Mouse (Mus musculus): Measurements from ENCODE around the gene Tomm34.

Tomm34 gene

GRCm38 (mm10) chr2:164070765-164071436 is at the start of gene Tomm34:
Gene Tomm34 (minus strand): TSS chr2:164071169.
- DNase-seq, result peak; percentile 84

GRCm38 (mm10) chr2:164119503-164119902 is 48.5 kb upstream of the Tomm34 start:
- DNase-seq, result no peak

GRCm38 (mm10) chr2:164115531-164115930 is 44.6 kb upstream of the Tomm34 start:
- no peak for DNase-seq

GRCm38 (mm10) chr2:164114051-164114450 is 43.1 kb upstream of the Tomm34 start:
- DNase-seq, result no peak

- no peak for DNase-seq
Measured at GRCm38 (mm10) chr2:164111546-164111945, 40.6 kb upstream of the Tomm34 start.

GRCm38 (mm10) chr2:164108501-164108900 is 37.5 kb upstream of the Tomm34 start:
- DNase-seq, result no peak

GRCm38 (mm10) chr2:164107125-164107874 is 36.3 kb upstream of the Tomm34 start:
- no peak for DNase-seq

GRCm38 (mm10) chr2:164106287-164107035 is 35.5 kb upstream of the Tomm34 start:
- DNase-seq, result no peak

GRCm38 (mm10) chr2:164103501-164103900 is 32.5 kb upstream of the Tomm34 start:
- DNase-seq, result peak; percentile 81

GRCm38 (mm10) chr2:164102366-164102765 is 31.4 kb upstream of the Tomm34 start:
- DNase-seq, result no peak

GRCm38 (mm10) chr2:164101936-164102335 is 31.0 kb upstream of the Tomm34 start:
- DNase-seq, result no peak

GRCm38 (mm10) chr2:164098603-164099250 is 27.8 kb upstream of the Tomm34 start:
- DNase-seq, result no peak

- DNase-seq, result no peak
Measured at GRCm38 (mm10) chr2:164094152-164094551, 23.2 kb upstream of the Tomm34 start.

- DNase-seq, result no peak
Measured at GRCm38 (mm10) chr2:164089508-164089907, 18.5 kb upstream of the Tomm34 start.

GRCm38 (mm10) chr2:164087416-164088017 is 16.5 kb upstream of the Tomm34 start:
- DNase-seq, result no peak

GRCm38 (mm10) chr2:164084342-164084700 is 13.4 kb upstream of the Tomm34 start:
- no peak for DNase-seq

- DNase-seq, result no peak
Measured at GRCm38 (mm10) chr2:164083609-164084341, 12.8 kb upstream of the Tomm34 start.

- DNase-seq, result no peak
Measured at GRCm38 (mm10) chr2:164082175-164082574, 11.2 kb upstream of the Tomm34 start.

- DNase-seq, result no peak
Measured at GRCm38 (mm10) chr2:164081577-164081976, 10.6 kb upstream of the Tomm34 start.

GRCm38 (mm10) chr2:164079488-164079887 is 8.5 kb upstream of the Tomm34 start:
- no peak for DNase-seq

- DNase-seq, result no peak
Measured at GRCm38 (mm10) chr2:164077875-164078274, 6.9 kb upstream of the Tomm34 start.

GRCm38 (mm10) chr2:164076874-164077425 is 6.0 kb upstream of the Tomm34 start:
- no peak for DNase-seq
